In the genomic region with DNA sequence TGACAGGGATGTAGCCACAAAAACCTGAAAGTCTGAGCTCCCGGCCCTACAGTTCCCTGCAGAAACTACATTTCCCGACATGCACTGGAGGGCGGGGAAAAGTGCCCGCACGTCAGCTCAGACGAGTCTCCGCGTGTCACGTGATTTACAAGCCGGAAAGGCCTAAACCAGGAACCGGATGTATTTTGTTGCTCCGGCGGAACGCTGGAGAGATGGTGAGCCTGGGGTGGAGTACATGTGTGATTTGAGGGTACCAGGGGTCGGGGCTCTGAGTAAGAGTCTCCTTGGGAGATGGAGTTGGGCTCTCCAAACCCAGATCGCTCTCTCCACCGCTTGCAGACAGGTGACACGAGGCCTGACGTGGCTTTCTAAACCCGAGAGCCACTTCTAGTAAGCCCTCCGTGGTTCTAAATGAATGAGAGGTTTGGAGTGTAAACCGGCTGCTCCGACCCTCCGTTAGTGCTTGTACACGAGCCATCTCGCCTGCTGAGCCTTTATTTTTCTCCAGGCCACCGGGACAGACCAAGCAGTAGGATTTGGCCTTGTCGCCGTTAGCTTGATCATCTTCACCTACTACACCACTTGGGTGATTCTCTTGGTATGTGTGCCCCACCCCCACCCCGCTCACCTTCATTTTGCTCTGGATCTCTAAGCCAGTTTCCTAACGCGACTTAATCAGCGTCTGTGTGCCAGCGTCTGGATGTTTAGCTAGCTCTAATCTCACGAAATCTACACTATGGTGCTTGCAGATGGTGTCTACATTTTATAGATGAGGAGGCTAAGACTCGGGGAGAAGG, we compare ENCODE assay signal across 8 mouse cellular contexts. TPM values are rescaled to one million over a fixed set of nuclear protein-coding genes. Genes with fewer than 3 reads are reported as not detected.
DNase-seq lines count a peak whose midpoint lies in the region; ATAC-seq and TF ChIP-seq lines count a peak whose summit lies in the region.

A gene (plus strand): TSS at position 161 of the 797 bp plus-strand sequence.

- H3K4me1 ChIP-seq in bone marrow, adult 2 months (ENCODE audit: control insufficient read depth, insufficient read depth, low read length) = no peaks in the 10 kb centered on the region
- peaks cover 25% of the 10 kb centered on the region for H3K4me1 ChIP-seq in embryonic facial prominence, embryonic 15.5 days
- H3K4me1 ChIP-seq in limb, embryonic 14.5 days (ENCODE audit: control insufficient read depth, insufficient read depth, low read length) = peaks cover 14% of the 10 kb centered on the region
- H3K4me1 ChIP-seq in midbrain, postnatal 0 days (ENCODE audit: insufficient read depth, low read length) = peaks cover 8% of the 10 kb centered on the region; the same call in 1 of the 2 replicates

- no peaks in the 10 kb centered on the region for H3K9me3 ChIP-seq in embryonic facial prominence, embryonic 15.5 days (replicated peaks)
- no peaks in the 10 kb centered on the region for H3K9me3 ChIP-seq in limb, embryonic 14.5 days (ENCODE audit: control insufficient read depth, low read length)
- no peaks in the 10 kb centered on the region for H3K9me3 ChIP-seq in midbrain, postnatal 0 days (ENCODE audit: low read length)

- peak within 1 kb of the TSS; percentile 69 for H3K9ac ChIP-seq in embryonic facial prominence, embryonic 15.5 days
- H3K9ac ChIP-seq in limb, embryonic 14.5 days (ENCODE audit: low read depth, low read length, severe bottlenecking) = peak within 1 kb of the TSS; percentile 71
- peak within 1 kb of the TSS; percentile 89 for H3K9ac ChIP-seq in midbrain, postnatal 0 days (replicated peaks; ENCODE audit: low read length, poor library complexity, severe bottlenecking)

- H3K27ac ChIP-seq in bone marrow, adult 2 months (ENCODE audit: control insufficient read depth, insufficient read depth, low read depth, low read length, poor library complexity) = peak within 1 kb of the TSS; percentile 39
- peak within 1 kb of the TSS; percentile 66 for H3K27ac ChIP-seq in embryonic facial prominence, embryonic 15.5 days (replicated peaks)
- peak within 1 kb of the TSS; percentile 58; the same call in 1 of the 2 replicates for H3K27ac ChIP-seq in limb, embryonic 14.5 days (replicated peaks; ENCODE audit: low read depth, low read length)
- peak within 1 kb of the TSS; percentile 84 for H3K27ac ChIP-seq in midbrain, postnatal 0 days (ENCODE audit: low read depth, low read length)

- H3K27me3 ChIP-seq in embryonic facial prominence, embryonic 15.5 days = no peaks in the 10 kb centered on the region
- no peaks in the 10 kb centered on the region for H3K27me3 ChIP-seq in limb, embryonic 14.5 days (ENCODE audit: control insufficient read depth, insufficient read depth, low read length)
- H3K27me3 ChIP-seq in midbrain, postnatal 0 days (ENCODE audit: insufficient read depth, low read length) = no peaks in the 10 kb centered on the region

- peak within 1 kb of the TSS; percentile 89 for H3K4me2 ChIP-seq in embryonic facial prominence, embryonic 15.5 days (replicated peaks)
- H3K4me2 ChIP-seq in limb, embryonic 14.5 days (replicated peaks; ENCODE audit: low read depth, low read length, severe bottlenecking) = peak within 1 kb of the TSS; percentile 94
- peak within 1 kb of the TSS; percentile 84 for H3K4me2 ChIP-seq in midbrain, postnatal 0 days (ENCODE audit: low read depth, low read length, poor library complexity, severe bottlenecking)

- no peak for TF ChIP-seq CTCF in bone marrow, adult 2 months (IDR thresholded peaks at IDR 0.05; ENCODE audit: control insufficient read depth, insufficient read depth, low read length)
- no peak for TF ChIP-seq CTCF in midbrain, postnatal 0 days (IDR thresholded peaks at IDR 0.05)

- peak within 1 kb of the TSS; percentile 83 for H3K4me3 ChIP-seq in bone marrow, adult 2 months (replicated peaks; ENCODE audit: control insufficient read depth, low read depth, low read length)
- H3K4me3 ChIP-seq in embryonic facial prominence, embryonic 15.5 days (replicated peaks) = peak within 1 kb of the TSS; percentile 86
- peak within 1 kb of the TSS; percentile 76 for H3K4me3 ChIP-seq in limb, embryonic 14.5 days (replicated peaks; ENCODE audit: low read length)
- peak within 1 kb of the TSS; percentile 66 for H3K4me3 ChIP-seq in midbrain, postnatal 0 days (ENCODE audit: low read depth, low read length)

- peak; percentile 81 for ATAC-seq in embryonic facial prominence, embryonic 15.5 days (ENCODE audit: insufficient number of reproducible peaks, low FRiP score, low TSS enrichment, low read depth)
- peak; percentile 92 for ATAC-seq in limb, embryonic 14.5 days (ENCODE audit: low FRiP score, low read depth)
- ATAC-seq in midbrain, postnatal 0 days (ENCODE audit: low FRiP score) = peak; percentile 75

- peak; percentile 96 for DNase-seq in 416B (ENCODE audit: low read depth)
- DNase-seq in heart, adult 8-10 months (ENCODE audit: low spot score) = peak; percentile 94
- peak; percentile 94 for DNase-seq in kidney, adult 9 months
- peak; percentile 91 for DNase-seq in limb, embryonic 14.5 days (ENCODE audit: low spot score)
- DNase-seq in midbrain, postnatal 0 days (ENCODE audit: low spot score) = peak; percentile 95
- DNase-seq in spleen, postnatal 14 days (ENCODE audit: low spot score in 2 of 2) = peak; percentile 73 to 85

- peak; percentile 52; the same call in 1 of the 2 replicates for TF ChIP-seq POLR2A in bone marrow, adult 2 months (IDR thresholded peaks at IDR 0.05; ENCODE audit: borderline replicate concordance, control insufficient read depth, low read depth, low read length)
- TF ChIP-seq POLR2A in limb, embryonic 14.5 days (IDR thresholded peaks at IDR 0.05; ENCODE audit: borderline replicate concordance, extremely low read depth, insufficient read depth, insufficient read length) = peak; percentile 76; the same call in 1 of the 2 replicates

- WGBS in bone marrow, adult 2 months = under 1% methylated on average over 36 of the region's 36 CpGs
- WGBS in embryonic facial prominence, embryonic 15.5 days = 2% methylated on average over 36 of the region's 36 CpGs
- WGBS in limb, embryonic 14.5 days = 2% methylated on average over 34 of the region's 36 CpGs
- 2% methylated on average over 36 of the region's 36 CpGs for WGBS in midbrain, postnatal 0 days

- peaks cover 41% of the 10 kb centered on the region for H3K36me3 ChIP-seq in embryonic facial prominence, embryonic 15.5 days
- H3K36me3 ChIP-seq in limb, embryonic 14.5 days (ENCODE audit: control insufficient read depth, insufficient read depth, low read length) = peaks cover 38% of the 10 kb centered on the region
- H3K36me3 ChIP-seq in midbrain, postnatal 0 days (ENCODE audit: insufficient read depth, low read length) = peaks cover 22% of the 10 kb centered on the region

RNA-seq across cellular contexts. Expression of the gene that starts here (rescaled TPM):
- 27.7 and 54.8 TPM in 2 replicates for polyA plus RNA-seq in bone marrow, adult 2 months (2011; ENCODE audit: insufficient read depth, insufficient read length, low replicate concordance, missing spikeins)
- 113 and 119 TPM in 2 replicates for polyA plus RNA-seq in embryonic facial prominence, embryonic 15.5 days (2015; fragmentation: Nextera tagmentation; extraction: Ambion mirVana)
- 10 to 100 TPM; 16.5 to 22.2 (median 18.6) TPM for total RNA-seq in heart, adult 8-10 months (2022)
- polyA plus RNA-seq in limb, embryonic 14.5 days (2012; rRNA removed) = 146 and 178 TPM in 2 replicates
- 122 TPM in 2 replicates for polyA plus RNA-seq in limb, embryonic 14.5 days (2014; fragmentation: Nextera tagmentation; extraction: Ambion mirVana)
- 70.0 and 73.3 TPM in 2 replicates for total RNA-seq in midbrain, postnatal 0 days (2014; rRNA removed)
- polyA plus RNA-seq in midbrain, postnatal 0 days (2015; fragmentation: Nextera tagmentation; extraction: Ambion mirVana) = 135 and 143 TPM in 2 replicates

Comparison
In these comparisons a context has a peak if more than half of its experiments do, and no peak if none do; other contexts are left out.
1. Peak in every context shown above with its lines: DNase-seq, ATAC-seq, H3K4me3 ChIP-seq and H3K27ac ChIP-seq.